20 mouse cellular contexts compared by ENCODE assay signal in genomic region chr4:47838411-47838810, GRCm38 (mm10).
"Had no signal": no experiment of that assay in that cellular context is flagged by ENCODE, and none has a peak within 500 bp of the region (broad histone marks: within the 10 kb centered on the region; RNA-seq: fewer than 3 reads in every experiment).

No protein-coding gene starts in this region.

- H3K4me2 ChIP-seq: liver, embryonic 11.5 days; liver, embryonic 15.5 days; neural tube, embryonic 15.5 days; stomach, embryonic 15.5 days had no signal

- H3K36me3 ChIP-seq: liver, embryonic 15.5 days; neural tube, embryonic 15.5 days; stomach, embryonic 15.5 days had no signal

- H3K4me3 ChIP-seq: liver, embryonic 15.5 days; megakaryocyte, embryonic 14.5 days; myocyte; neural tube, embryonic 15.5 days; stomach, embryonic 15.5 days had no signal

- H3K27ac ChIP-seq: kidney, postnatal 0 days; liver, embryonic 15.5 days; neural tube, embryonic 15.5 days; stomach, embryonic 15.5 days had no signal

- H3K4me1 ChIP-seq: liver, embryonic 15.5 days; megakaryocyte, embryonic 14.5 days; neural tube, embryonic 15.5 days; stomach, embryonic 15.5 days had no signal

- DNase-seq: kidney, adult 8-10 months; kidney, postnatal 36 days; layer of hippocampus, adult 9-11 months; left cerebral cortex, postnatal 4 days; lung, adult 2 months; lung, postnatal 10 days; midbrain, embryonic 14.5 days; right cerebral cortex, adult 18-20 months; right cerebral cortex, postnatal 25 days; spleen, adult 18-20 months; thymus, adult 2 months; thymus, postnatal 25 days had no signal

- H3K27me3 ChIP-seq: liver, embryonic 15.5 days; megakaryocyte, embryonic 14.5 days; neural tube, embryonic 15.5 days; stomach, embryonic 15.5 days had no signal

- ATAC-seq: intestine, embryonic 16.5 days had no signal

- H3K9ac ChIP-seq: liver, embryonic 15.5 days; neural tube, embryonic 15.5 days; stomach, embryonic 15.5 days had no signal

- H3K9me3 ChIP-seq: liver, embryonic 15.5 days; neural tube, embryonic 15.5 days; stomach, embryonic 15.5 days had no signal
